Mouse (Mus musculus) midbrain, postnatal 0 days (tissue): Measurements from ENCODE around the gene Abcb8. TPM values are rescaled to one million over a fixed set of nuclear protein-coding genes. Genes with fewer than 3 reads are reported as not detected.

ENCODE experiments used
- ATAC-seq: fragments of 200-750 bp; cut with Nextera tagmentation; 2 replicates; pipeline ENCODE4 v1.8.0; 2017; ENCODE audit warnings: moderate number of reproducible peaks, mild to moderate bottlenecking, moderate TSS enrichment, moderate library complexity; ENCODE audit not compliant: low FRiP score
- DNase-seq: peaks from one replicate; pipeline ENCODE4 v3.0.0-alpha.2; 2015; ENCODE audit warnings: low spot score
- H3K27ac ChIP-seq: fragments of 300-500 bp; sonication (generic); 2 replicates; pipeline ENCODE4 v1.5.1; 2014; ENCODE audit warnings: low read depth, mild to moderate bottlenecking, low read length, mixed read lengths
- H3K27me3 ChIP-seq: fragments of 300-500 bp; sonication (generic); 2 replicates; pipeline ENCODE4 v1.6.1; 2014; ENCODE audit warnings: low read length, control low read depth, mixed read lengths; ENCODE audit not compliant: insufficient read depth
- H3K36me3 ChIP-seq: fragments of 300-500 bp; sonication (generic); 2 replicates; pipeline ENCODE4 v1.6.1; 2014; ENCODE audit warnings: low read length, control low read depth, mixed read lengths; ENCODE audit not compliant: insufficient read depth
- H3K4me1 ChIP-seq: fragments of 300-500 bp; sonication (generic); 2 replicates; pipeline ENCODE4 v1.6.1; 2014; ENCODE audit warnings: mild to moderate bottlenecking, control low read depth, antibody characterized with exemption, low read length, mixed read lengths; ENCODE audit not compliant: insufficient read depth
- H3K4me2 ChIP-seq: fragments of 300-500 bp; sonication (generic); 2 replicates; pipeline ENCODE4 v1.6.1; 2014; ENCODE audit warnings: low read depth, mild to moderate bottlenecking, low read length, mixed read lengths; ENCODE audit not compliant: poor library complexity, severe bottlenecking
- H3K4me3 ChIP-seq: fragments of 300-500 bp; sonication (generic); 2 replicates; pipeline ENCODE4 v1.5.1; 2014; ENCODE audit warnings: low read depth, mild to moderate bottlenecking, low read length, moderate library complexity
- H3K9ac ChIP-seq: fragments of 300-500 bp; sonication (generic); replicated peaks from 2 replicates; pipeline ENCODE4 v1.6.1; 2014; ENCODE audit warnings: mild to moderate bottlenecking, low read length, moderate library complexity, mixed read lengths; ENCODE audit not compliant: poor library complexity, severe bottlenecking
- H3K9me3 ChIP-seq: fragments of 300-500 bp; sonication (generic); 2 replicates; pipeline ENCODE4 v1.6.1; 2016; ENCODE audit warnings: low read length, control low read depth
- CTCF ChIP-seq: IDR thresholded peaks from 2 replicates; pipeline ENCODE4 v1.5.1; 2016; ENCODE audit warnings: antibody characterized with exemption, mild to moderate bottlenecking
- WGBS: fragments of 180-500 bp; shearing (Covaris S2); extraction: QIAGEN DNeasy Blood & Tissue Kit; methylation state at CpG from one replicate; pipeline ENCODE4 v1.1.7; 2014; 5-methylcytosine and 5-hydroxymethylcytosine counted together
- polyA plus RNA-seq: library from polyadenylated mRNA; unstranded; fragments of >200 nt; fragmentation: Nextera tagmentation; extraction: Ambion mirVana; gene quantifications from 2 replicates; pipeline ENCODE4 v1.2.1, GENCODE M21; 2015
- total RNA-seq: library from RNA; depleted of rRNA; stranded (reverse); fragments of >200 nt; gene quantifications from 2 replicates; pipeline ENCODE4 v1.2.3, GENCODE M21; 2014; rRNA removed

Gene Abcb8
- total RNA-seq (65.8 and 71.7 TPM in 2 replicates), polyA plus RNA-seq (42.4 and 51.6 TPM in 2 replicates)

- Histone ChIP-seq H3K27me3 (0 out of 2 replicates have a peak, but pooled peaks cover 3% of the 10 kb centered on the region), H3K27ac (peak within 1 kb of the TSS; percentile 82), H3K9me3 (no peaks in the 10 kb centered on the region), H3K9ac (peak within 1 kb of the TSS; percentile 58), H3K36me3 (no peaks in the 10 kb centered on the region), H3K4me3 (peak within 1 kb of the TSS; percentile 50), H3K4me2 (peak within 1 kb of the TSS; percentile 61), H3K4me1 (no peaks in the 10 kb centered on the region)
- peak; percentile 85 for TF ChIP-seq CTCF
- DNase-seq (peak; percentile 84), ATAC-seq (no peak; the same call in 1 of the 2 replicates)
- WGBS, result 22% methylated on average over 7 of the region's 7 CpGs
Observed at GRCm38 (mm10) chr5:24393392-24393997, at the start of gene Abcb8. Abcb8 (plus strand) TSS chr5:24393663.

GRCm38 (mm10) chr5:24343977-24344436 is 49.5 kb upstream of the Abcb8 start:
- no peak overlapping the region for H3K4me2 ChIP-seq
- no peak overlapping the region for H3K4me3 ChIP-seq
- H3K27ac ChIP-seq, result peak overlapping the region; percentile 73
- ATAC-seq, result peak; percentile 57
- peak; percentile 74 for DNase-seq
- H3K4me1 ChIP-seq, result peaks cover 20% of the 10 kb centered on the region
- WGBS, result 10% methylated on average over 2 of the region's 2 CpGs
- H3K27me3 ChIP-seq, result no peaks in the 10 kb centered on the region
- TF ChIP-seq CTCF, result no peak
- H3K9ac ChIP-seq, result peak overlapping the region; percentile 48
- H3K9me3 ChIP-seq, result no peaks in the 10 kb centered on the region
- H3K36me3 ChIP-seq, result peaks cover 11% of the 10 kb centered on the region; the same call in 1 of the 2 replicates

GRCm38 (mm10) chr5:24344477-24345051 is 48.9 kb upstream of the Abcb8 start:
- Histone ChIP-seq H3K9me3 (no peaks in the 10 kb centered on the region), H3K4me1 (peaks cover 25% of the 10 kb centered on the region), H3K9ac (peak overlapping the region; percentile 48), H3K4me2 (peak overlapping the region; percentile 5), H3K36me3 (peaks cover 8% of the 10 kb centered on the region; the same call in 1 of the 2 replicates), H3K27me3 (no peaks in the 10 kb centered on the region), H3K27ac (peak overlapping the region; percentile 73), H3K4me3 (no peak overlapping the region)
- 6% methylated on average over 12 of the region's 12 CpGs for WGBS
- ATAC-seq (peak; percentile 29), DNase-seq (peak; percentile 53)
- TF ChIP-seq CTCF, result no peak

GRCm38 (mm10) chr5:24346313-24346712 is 47.1 kb upstream of the Abcb8 start:
- Histone ChIP-seq H3K36me3 (peaks cover 4% of the 10 kb centered on the region; the same call in 1 of the 2 replicates), H3K4me2 (no peak overlapping the region), H3K9ac (no peak overlapping the region), H3K4me3 (no peak overlapping the region), H3K27ac (no peak overlapping the region), H3K27me3 (no peaks in the 10 kb centered on the region), H3K9me3 (no peaks in the 10 kb centered on the region), H3K4me1 (peaks cover 32% of the 10 kb centered on the region)
- 91% methylated on average over 7 of the region's 7 CpGs for WGBS
- DNase-seq (no peak), ATAC-seq (no peak)
- no peak for TF ChIP-seq CTCF

GRCm38 (mm10) chr5:24347186-24347875 is 46.1 kb upstream of the Abcb8 start:
- no peak overlapping the region for H3K27ac ChIP-seq
- peak overlapping the region; percentile 53 for H3K4me3 ChIP-seq
- peak overlapping the region; percentile 73; the same call in 1 of the 2 replicates for H3K9ac ChIP-seq
- H3K4me1 ChIP-seq, result peaks cover 35% of the 10 kb centered on the region
- peaks cover 4% of the 10 kb centered on the region; the same call in 1 of the 2 replicates for H3K36me3 ChIP-seq
- no peaks in the 10 kb centered on the region for H3K9me3 ChIP-seq
- peak overlapping the region; percentile 99 for H3K4me2 ChIP-seq
- WGBS, result 66% methylated on average over 7 of the region's 7 CpGs
- no peak for ATAC-seq
- no peaks in the 10 kb centered on the region for H3K27me3 ChIP-seq
- TF ChIP-seq CTCF, result no peak
- no peak for DNase-seq
